Mouse (Mus musculus): ENCODE data around the gene Esf1.
"Not testable (repeated sequence)": the region's sequence is repeated elsewhere in the genome, so short reads cannot be mapped to it uniquely, and the experiment has no call there.

Gene Esf1

GRCm38 (mm10) chr2:140096034-140096433 is 74.3 kb downstream of the Esf1 start:
- DNase-seq (ENCODE audit: low spot score): no peak

- DNase-seq (ENCODE audit: low spot score): no peak
Observed at GRCm38 (mm10) chr2:140093433-140093832, 76.9 kb downstream of the Esf1 start.

DNA sequence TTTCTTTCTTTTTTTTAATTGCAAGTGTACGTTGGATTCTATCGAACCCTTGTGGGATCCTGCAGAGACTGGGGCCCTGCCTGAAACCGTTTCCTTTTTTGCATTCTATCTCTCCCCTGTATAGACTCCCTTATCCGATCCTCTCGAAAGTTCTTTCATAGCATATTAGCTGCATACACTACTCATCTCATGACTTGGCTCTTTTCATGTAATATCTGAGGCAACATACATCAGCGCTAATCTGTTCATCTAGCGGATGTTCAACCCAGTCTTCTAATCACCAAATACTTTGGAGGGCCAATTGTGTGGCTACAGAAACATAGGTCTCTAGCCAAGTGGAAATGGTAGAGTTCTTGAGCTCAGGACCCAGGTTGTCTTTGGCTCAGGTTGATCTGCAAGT is 86.1 kb downstream of the Esf1 start:
- DNase-seq (ENCODE audit: low spot score): no peak

DNA sequence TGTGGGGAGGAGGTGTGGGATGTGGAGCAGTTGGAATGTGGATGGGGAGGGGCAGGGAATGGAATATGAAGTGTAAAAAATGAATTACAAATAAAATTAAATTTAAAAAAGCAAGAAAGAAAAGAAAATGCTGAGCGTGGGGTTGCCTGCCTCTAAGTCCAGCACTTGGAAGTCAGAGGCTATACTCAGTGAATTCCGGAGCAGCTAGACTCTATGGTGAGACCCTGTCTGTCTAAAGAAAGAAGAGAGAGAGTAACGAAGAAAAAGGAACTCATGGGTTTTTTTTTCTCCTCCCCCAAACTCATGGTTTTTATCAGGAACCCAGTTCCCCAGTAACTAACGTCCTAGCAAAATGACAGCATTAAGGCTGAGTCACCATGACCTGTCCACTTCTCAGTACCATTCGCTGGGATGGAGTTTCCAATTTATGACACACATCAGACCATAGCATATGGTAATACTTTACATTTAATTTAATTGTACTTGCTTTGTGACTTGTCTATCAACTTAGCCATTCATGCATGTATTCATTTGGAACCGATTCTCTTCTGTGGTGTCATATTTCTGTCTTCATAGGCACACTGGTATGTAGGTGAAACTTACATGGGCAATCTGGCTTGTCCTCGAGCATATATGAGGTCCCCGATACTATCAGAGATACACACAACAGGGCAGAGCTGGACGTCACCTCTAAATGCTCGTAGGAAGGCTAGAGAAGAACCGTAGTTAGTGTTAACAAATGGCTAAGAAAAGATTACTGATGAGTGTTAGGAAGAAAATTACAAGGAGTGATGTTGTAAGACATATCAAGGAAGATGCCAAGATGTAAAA is 89.4 kb downstream of the Esf1 start:
- DNase-seq (ENCODE audit: low spot score): no peak

DNA sequence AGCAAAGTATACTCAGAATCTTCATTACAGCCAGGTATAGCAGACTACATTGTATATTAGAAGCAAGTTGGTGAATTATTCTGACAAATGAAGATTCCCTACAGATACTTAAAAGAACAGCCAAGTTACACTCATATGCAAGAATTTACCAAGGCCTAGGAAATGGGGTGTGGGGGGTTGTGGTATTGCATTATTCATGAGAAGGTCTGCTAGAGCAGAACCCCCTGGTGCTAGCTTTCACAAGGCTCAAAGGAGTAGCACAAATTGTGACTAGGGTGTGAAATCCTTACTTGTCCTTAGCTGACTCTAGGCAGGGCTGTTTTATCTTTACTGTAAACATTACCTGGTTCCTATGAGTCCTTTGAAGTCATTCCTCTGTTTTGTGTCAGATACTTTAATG is 91.1 kb downstream of the Esf1 start:
- not testable (repeated sequence) for DNase-seq (ENCODE audit: low spot score)

DNA sequence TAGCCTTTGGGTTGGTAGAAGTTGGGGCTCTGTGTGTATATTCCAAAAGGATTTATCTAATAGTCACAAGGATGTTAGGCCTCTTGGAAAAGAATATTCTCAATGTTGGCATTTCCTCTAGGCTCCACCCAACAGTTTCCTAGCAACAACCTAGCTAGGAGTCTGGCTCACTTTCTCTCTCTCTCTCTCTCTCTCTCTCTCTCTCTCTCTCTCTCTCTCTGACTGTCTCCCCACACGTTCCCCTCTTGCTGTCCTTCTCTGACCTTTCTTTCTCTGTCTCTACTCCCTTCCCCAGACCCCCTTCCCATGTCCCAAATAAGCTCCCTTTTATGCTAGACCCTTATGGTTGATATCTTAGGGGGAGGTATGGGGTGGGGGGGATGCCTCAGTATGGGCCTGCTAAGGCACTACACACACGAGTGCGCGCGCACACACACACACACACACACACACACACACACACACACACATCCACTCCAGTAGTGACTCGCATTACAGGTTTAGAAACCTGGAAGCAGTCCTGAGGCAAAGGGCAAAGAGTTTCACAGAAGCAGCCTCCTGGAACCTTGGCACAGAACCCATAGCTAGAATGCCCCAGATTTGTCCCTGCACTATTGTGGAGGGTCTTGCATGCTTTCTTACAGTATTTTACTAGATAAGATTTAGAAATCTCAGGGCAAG is 91.6 kb downstream of the Esf1 start:
- DNase-seq (ENCODE audit: low spot score): no peak

DNA sequence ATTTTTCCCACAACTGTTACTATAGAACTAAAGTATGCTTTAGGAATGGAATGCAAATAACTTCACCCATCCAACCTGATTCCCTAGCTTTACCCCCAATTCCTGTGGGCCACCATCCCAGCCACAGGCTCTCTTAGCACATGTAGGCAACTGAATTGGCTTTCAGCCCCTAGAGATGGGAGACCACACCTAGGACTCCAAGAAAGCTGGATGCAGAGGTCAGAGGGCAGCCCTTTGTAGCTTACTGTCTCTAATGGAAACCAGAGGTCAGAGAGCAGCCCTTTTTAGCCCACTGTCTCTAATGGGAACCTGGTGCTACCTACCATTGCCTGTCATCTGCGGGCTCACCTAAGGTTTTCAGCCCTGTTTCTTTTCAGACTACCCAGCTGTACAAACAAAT is 92.9 kb downstream of the Esf1 start:
- DNase-seq (ENCODE audit: low spot score): no peak

DNA sequence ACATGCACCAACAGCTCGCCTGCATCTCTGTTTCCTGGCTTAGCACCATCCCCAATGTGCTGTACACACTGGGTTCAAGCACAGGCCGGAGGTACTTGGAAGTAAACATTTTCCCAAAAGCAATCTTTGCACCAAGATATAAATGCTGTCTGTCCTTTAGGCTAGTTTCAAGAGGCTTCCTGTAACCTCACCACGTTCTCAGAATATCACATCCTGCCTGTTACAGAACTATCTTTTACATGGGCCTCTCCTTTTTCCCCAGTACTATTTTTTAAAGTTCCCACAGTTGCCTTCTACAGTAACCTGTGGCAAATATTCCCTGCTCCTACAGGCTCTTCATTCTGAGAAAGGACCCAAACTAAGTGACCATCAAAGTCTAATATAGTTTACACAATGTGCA is 95.2 kb downstream of the Esf1 start:
- no peak for DNase-seq (ENCODE audit: low spot score)
